Mouse (Mus musculus): ENCODE results near the gene Islr. TPM values are rescaled to one million over a fixed set of nuclear protein-coding genes. Genes with fewer than 3 reads are reported as not detected.
A peak's percentile ranks its signal among the peaks of the same experiment; 100 is the strongest.

The Islr gene
- polyA plus RNA-seq, 1 experiment = 5.6 TPM

GRCm38 (mm10) chr9:58209462-58210303, 5.6 kb upstream of the Islr start:
- no peak for TF ChIP-seq POLR2A (IDR thresholded peaks at IDR 0.05; ENCODE audit: control insufficient read depth, low read depth, low read length)
- no peak for TF ChIP-seq CTCF (IDR thresholded peaks at IDR 0.05; ENCODE audit: control insufficient read depth, insufficient read depth, insufficient replicate concordance, low read depth, low read length)
- Histone ChIP-seq H3K4me3 (ENCODE audit: control insufficient read depth, low read depth, low read length) (no peak overlapping the region), H3K27ac (ENCODE audit: control insufficient read depth, insufficient read depth, low read depth, low read length) (no peak overlapping the region), H3K36me3 (ENCODE audit: control insufficient read depth, insufficient read depth, low read length) (no peaks in the 10 kb centered on the region), H3K4me1 (ENCODE audit: control insufficient read depth, insufficient read depth, low read length) (peaks cover 3% of the 10 kb centered on the region), H3K27me3 (ENCODE audit: control insufficient read depth, insufficient read depth, low read length) (no peaks in the 10 kb centered on the region)

GRCm38 (mm10) chr9:58206013-58206412, 1.9 kb upstream of the Islr start:
- H3K36me3 ChIP-seq (ENCODE audit: control insufficient read depth, insufficient read depth, low read length) = no peaks in the 10 kb centered on the region
- peaks cover 15% of the 10 kb centered on the region for H3K4me1 ChIP-seq (ENCODE audit: control insufficient read depth, insufficient read depth, low read length)
- H3K27me3 ChIP-seq (ENCODE audit: control insufficient read depth, insufficient read depth, low read length) = peaks cover 4% of the 10 kb centered on the region
- H3K4me3 ChIP-seq (ENCODE audit: control insufficient read depth, low read depth, low read length) = no peak overlapping the region
- H3K27ac ChIP-seq (ENCODE audit: control insufficient read depth, insufficient read depth, low read depth, low read length) = no peak overlapping the region
- TF ChIP-seq CTCF (IDR thresholded peaks at IDR 0.05; ENCODE audit: control insufficient read depth, insufficient read depth, insufficient replicate concordance, low read depth, low read length) (no peak), POLR2A (IDR thresholded peaks at IDR 0.05; ENCODE audit: control insufficient read depth, low read depth, low read length) (no peak)

- Histone ChIP-seq H3K4me1 (ENCODE audit: control insufficient read depth, insufficient read depth, low read length) (peaks cover 15% of the 10 kb centered on the region), H3K36me3 (ENCODE audit: control insufficient read depth, insufficient read depth, low read length) (no peaks in the 10 kb centered on the region), H3K27me3 (ENCODE audit: control insufficient read depth, insufficient read depth, low read length) (peaks cover 4% of the 10 kb centered on the region), H3K4me3 (ENCODE audit: control insufficient read depth, low read depth, low read length) (peak overlapping the region; percentile 38), H3K27ac (ENCODE audit: control insufficient read depth, insufficient read depth, low read depth, low read length) (no peak overlapping the region)
- no peak for TF ChIP-seq POLR2A (IDR thresholded peaks at IDR 0.05; ENCODE audit: control insufficient read depth, low read depth, low read length)
- TF ChIP-seq CTCF (IDR thresholded peaks at IDR 0.05; ENCODE audit: control insufficient read depth, insufficient read depth, insufficient replicate concordance, low read depth, low read length) = peak; percentile 88; the same call in 1 of the 2 replicates
These were observed 418 bp upstream of the Islr start for GRCm38 (mm10) chr9:58204448-58205000.

- no peak overlapping the region for H3K4me3 ChIP-seq (ENCODE audit: control insufficient read depth, low read depth, low read length)
- H3K36me3 ChIP-seq (ENCODE audit: control insufficient read depth, insufficient read depth, low read length) = no peaks in the 10 kb centered on the region
- peaks cover 4% of the 10 kb centered on the region for H3K27me3 ChIP-seq (ENCODE audit: control insufficient read depth, insufficient read depth, low read length)
- TF ChIP-seq POLR2A (IDR thresholded peaks at IDR 0.05; ENCODE audit: control insufficient read depth, low read depth, low read length) (no peak), CTCF (IDR thresholded peaks at IDR 0.05; ENCODE audit: control insufficient read depth, insufficient read depth, insufficient replicate concordance, low read depth, low read length) (no peak)
- H3K4me1 ChIP-seq (ENCODE audit: control insufficient read depth, insufficient read depth, low read length) = peaks cover 25% of the 10 kb centered on the region
- H3K27ac ChIP-seq (ENCODE audit: control insufficient read depth, insufficient read depth, low read depth, low read length) = no peak overlapping the region
These were observed 1.2 kb downstream of the Islr start for GRCm38 (mm10) chr9:58202676-58203453.

- H3K27me3 ChIP-seq (ENCODE audit: control insufficient read depth, insufficient read depth, low read length) = peaks cover 4% of the 10 kb centered on the region
- no peak overlapping the region for H3K4me3 ChIP-seq (ENCODE audit: control insufficient read depth, low read depth, low read length)
- no peaks in the 10 kb centered on the region for H3K36me3 ChIP-seq (ENCODE audit: control insufficient read depth, insufficient read depth, low read length)
- peak overlapping the region; percentile 59 for H3K27ac ChIP-seq (ENCODE audit: control insufficient read depth, insufficient read depth, low read depth, low read length)
- no peak for TF ChIP-seq CTCF (IDR thresholded peaks at IDR 0.05; ENCODE audit: control insufficient read depth, insufficient read depth, insufficient replicate concordance, low read depth, low read length)
- peak; percentile 34; the same call in 1 of the 2 replicates for TF ChIP-seq POLR2A (IDR thresholded peaks at IDR 0.05; ENCODE audit: control insufficient read depth, low read depth, low read length)
- H3K4me1 ChIP-seq (ENCODE audit: control insufficient read depth, insufficient read depth, low read length) = peaks cover 25% of the 10 kb centered on the region
These were observed 2.1 kb downstream of the Islr start for GRCm38 (mm10) chr9:58201861-58202549.

- Histone ChIP-seq H3K4me3 (ENCODE audit: control insufficient read depth, low read depth, low read length) (no peak overlapping the region), H3K27me3 (ENCODE audit: control insufficient read depth, insufficient read depth, low read length) (peaks cover 4% of the 10 kb centered on the region), H3K36me3 (ENCODE audit: control insufficient read depth, insufficient read depth, low read length) (no peaks in the 10 kb centered on the region), H3K27ac (ENCODE audit: control insufficient read depth, insufficient read depth, low read depth, low read length) (peak overlapping the region; percentile 59), H3K4me1 (ENCODE audit: control insufficient read depth, insufficient read depth, low read length) (peaks cover 29% of the 10 kb centered on the region)
- TF ChIP-seq CTCF (IDR thresholded peaks at IDR 0.05; ENCODE audit: control insufficient read depth, insufficient read depth, insufficient replicate concordance, low read depth, low read length) (no peak), POLR2A (IDR thresholded peaks at IDR 0.05; ENCODE audit: control insufficient read depth, low read depth, low read length) (no peak)
These were observed 2.8 kb downstream of the Islr start for GRCm38 (mm10) chr9:58201091-58201842.
